Mouse (Mus musculus) midbrain, embryonic 12.5 days (tissue): ENCODE measurements around the gene Hspa12b. TPM values are rescaled to one million over a fixed set of nuclear protein-coding genes. Genes with fewer than 3 reads are reported as not detected.
"Not testable (repeated sequence)": the region's sequence is repeated elsewhere in the genome, so short reads cannot be mapped to it uniquely, and the experiment has no call there.

Experiments used
- ATAC-seq: fragments of 200-750 bp; cut with Nextera tagmentation; 2 replicates; pipeline ENCODE4 v1.8.0; 2017; ENCODE audit warnings: low read depth, moderate TSS enrichment, moderate library complexity; ENCODE audit not compliant: low FRiP score
- H3K27ac ChIP-seq: fragments of 300-500 bp; sonication (generic); replicated peaks from 2 replicates; pipeline ENCODE4 v1.5.1; 2016; ENCODE audit warnings: mild to moderate bottlenecking
- H3K27me3 ChIP-seq: fragments of 300-500 bp; sonication (generic); 2 replicates; pipeline ENCODE4 v1.6.1; 2016; ENCODE audit warnings: mild to moderate bottlenecking
- H3K36me3 ChIP-seq: fragments of 300-500 bp; sonication (generic); 2 replicates; pipeline ENCODE4 v1.6.1; 2016
- H3K4me1 ChIP-seq: fragments of 300-500 bp; sonication (generic); 2 replicates; pipeline ENCODE4 v1.6.1; 2016
- H3K4me2 ChIP-seq: fragments of 300-500 bp; sonication (generic); replicated peaks from 2 replicates; pipeline ENCODE4 v1.6.1; 2016; ENCODE audit warnings: mild to moderate bottlenecking, moderate library complexity
- H3K4me3 ChIP-seq: fragments of 300-500 bp; sonication (generic); 2 replicates; pipeline ENCODE4 v1.5.1; 2016; ENCODE audit warnings: mild to moderate bottlenecking
- H3K9ac ChIP-seq: fragments of 300-500 bp; sonication (generic); replicated peaks from 2 replicates; pipeline ENCODE4 v1.6.1; 2016; ENCODE audit warnings: mild to moderate bottlenecking, moderate library complexity
- H3K9me3 ChIP-seq: fragments of 300-500 bp; sonication (generic); 2 replicates; pipeline ENCODE4 v1.6.1; 2016; ENCODE audit warnings: mild to moderate bottlenecking
- WGBS: fragments of 180-500 bp; shearing (Covaris S2); methylation state at CpG from one replicate; pipeline ENCODE4 v1.1.7; 2016; 5-methylcytosine and 5-hydroxymethylcytosine counted together
- polyA plus RNA-seq: library from polyadenylated mRNA; unstranded; fragments of >200 nt; fragmentation: Nextera tagmentation; extraction: Ambion mirVana; gene quantifications from 2 replicates; pipeline ENCODE4 v1.2.1, GENCODE M21; 2016

The Hspa12b gene
- polyA plus RNA-seq, 1 experiment from 2014 or later, result 7.6 TPM

GRCm38 (mm10) chr2:131104021-131104420, 23.1 kb upstream of the Hspa12b start:
- Histone ChIP-seq H3K27me3 (no peaks in the 10 kb centered on the region; the same call in 1 of the 2 replicates), H3K36me3 (no peaks in the 10 kb centered on the region), H3K4me2 (no peak overlapping the region), H3K9ac (no peak overlapping the region), H3K9me3 (no peaks in the 10 kb centered on the region), H3K4me1 (no peaks in the 10 kb centered on the region), H3K27ac (no peak overlapping the region), H3K4me3 (no peak overlapping the region)
- no peak for ATAC-seq
- 91% methylated on average over 4 of the region's 4 CpGs for WGBS

- not testable (repeated sequence) for H3K27ac ChIP-seq, H3K27me3 ChIP-seq, ATAC-seq, H3K9ac ChIP-seq, H3K4me1 ChIP-seq, H3K4me3 ChIP-seq, H3K9me3 ChIP-seq, H3K36me3 ChIP-seq, H3K4me2 ChIP-seq
- WGBS, result 72% methylated on average over 4 of the region's 4 CpGs
Observed at GRCm38 (mm10) chr2:131105061-131105460, 22.0 kb upstream of the Hspa12b start.

- no peaks in the 10 kb centered on the region for H3K9me3 ChIP-seq
- 91% methylated on average over 5 of the region's 5 CpGs for WGBS
- no peaks in the 10 kb centered on the region; the same call in 1 of the 2 replicates for H3K27me3 ChIP-seq
- no peaks in the 10 kb centered on the region for H3K36me3 ChIP-seq
- no peak overlapping the region for H3K27ac ChIP-seq
- no peak overlapping the region for H3K4me2 ChIP-seq
- no peak overlapping the region for H3K4me3 ChIP-seq
- H3K4me1 ChIP-seq, result no peaks in the 10 kb centered on the region
- no peak overlapping the region for H3K9ac ChIP-seq
- ATAC-seq, result no peak
Observed at GRCm38 (mm10) chr2:131105989-131106388, 21.1 kb upstream of the Hspa12b start.

- H3K9ac ChIP-seq, result no peak overlapping the region
- ATAC-seq, result no peak
- H3K4me2 ChIP-seq, result no peak overlapping the region
- no peak overlapping the region for H3K4me3 ChIP-seq
- H3K36me3 ChIP-seq, result no peaks in the 10 kb centered on the region
- WGBS, result 75% methylated on average over 2 of the region's 2 CpGs
- H3K4me1 ChIP-seq, result no peaks in the 10 kb centered on the region
- H3K9me3 ChIP-seq, result no peaks in the 10 kb centered on the region
- H3K27me3 ChIP-seq, result no peaks in the 10 kb centered on the region
- H3K27ac ChIP-seq, result no peak overlapping the region
Observed at GRCm38 (mm10) chr2:131118968-131119574, 8.0 kb upstream of the Hspa12b start.

- H3K9me3 ChIP-seq, result no peaks in the 10 kb centered on the region
- ATAC-seq, result no peak
Observed at GRCm38 (mm10) chr2:131124166-131124565, 2.9 kb upstream of the Hspa12b start.

GRCm38 (mm10) chr2:131125157-131125963, 1.7 kb upstream of the Hspa12b start:
- Histone ChIP-seq H3K9me3 (no peaks in the 10 kb centered on the region), H3K27ac (no peak overlapping the region), H3K4me3 (no peak overlapping the region), H3K9ac (no peak overlapping the region), H3K27me3 (peaks cover 26% of the 10 kb centered on the region), H3K36me3 (no peaks in the 10 kb centered on the region), H3K4me2 (no peak overlapping the region), H3K4me1 (peaks cover 18% of the 10 kb centered on the region)
- WGBS, result 88% methylated on average over 9 of the region's 9 CpGs
- ATAC-seq, result no peak

More at GRCm38 (mm10) chr2:131124166-131124565, 2.9 kb upstream of the Hspa12b start:
- H3K9ac ChIP-seq, result no peak overlapping the region
- H3K4me2 ChIP-seq, result no peak overlapping the region
- H3K36me3 ChIP-seq, result no peaks in the 10 kb centered on the region
- 82% methylated on average over 3 of the region's 3 CpGs for WGBS
- no peak overlapping the region for H3K4me3 ChIP-seq
- peaks cover 18% of the 10 kb centered on the region for H3K4me1 ChIP-seq
- no peak overlapping the region for H3K27ac ChIP-seq
- H3K27me3 ChIP-seq, result peaks cover 26% of the 10 kb centered on the region

- H3K36me3 ChIP-seq, result no peaks in the 10 kb centered on the region
- H3K27ac ChIP-seq, result no peak overlapping the region
- no peak overlapping the region for H3K4me3 ChIP-seq
- peak; percentile 21; the same call in 1 of the 2 replicates for ATAC-seq
- no peak overlapping the region for H3K9ac ChIP-seq
- H3K4me2 ChIP-seq, result no peak overlapping the region; the same call in 1 of the 2 replicates
- H3K4me1 ChIP-seq, result peaks cover 18% of the 10 kb centered on the region
- 44% methylated on average over 9 of the region's 9 CpGs for WGBS
- no peaks in the 10 kb centered on the region for H3K9me3 ChIP-seq
- peaks cover 26% of the 10 kb centered on the region for H3K27me3 ChIP-seq
Observed at GRCm38 (mm10) chr2:131125964-131126815, 890 bp upstream of the Hspa12b start.

GRCm38 (mm10) chr2:131128211-131128610, 1.1 kb downstream of the Hspa12b start:
- Histone ChIP-seq H3K4me1 (peaks cover 18% of the 10 kb centered on the region), H3K27me3 (peaks cover 26% of the 10 kb centered on the region), H3K4me2 (peak overlapping the region; percentile 76), H3K9ac (no peak overlapping the region), H3K9me3 (no peaks in the 10 kb centered on the region), H3K4me3 (0 out of 2 replicates have a peak overlapping the region, but pooled peaks have one; percentile 42), H3K36me3 (no peaks in the 10 kb centered on the region), H3K27ac (no peak overlapping the region)
- no peak for ATAC-seq
- 87% methylated on average over 5 of the region's 5 CpGs for WGBS

- Histone ChIP-seq H3K27ac (no peak overlapping the region), H3K9ac (no peak overlapping the region), H3K4me3 (no peak overlapping the region), H3K36me3 (no peaks in the 10 kb centered on the region), H3K4me1 (peaks cover 18% of the 10 kb centered on the region), H3K4me2 (no peak overlapping the region), H3K27me3 (peaks cover 26% of the 10 kb centered on the region), H3K9me3 (no peaks in the 10 kb centered on the region)
- WGBS, result 80% methylated on average over 3 of the region's 3 CpGs
- no peak for ATAC-seq
Observed at GRCm38 (mm10) chr2:131128636-131129157, 1.6 kb downstream of the Hspa12b start.

- H3K4me1 ChIP-seq, result peaks cover 18% of the 10 kb centered on the region
- no peak overlapping the region for H3K27ac ChIP-seq
- no peak overlapping the region for H3K9ac ChIP-seq
- H3K9me3 ChIP-seq, result no peaks in the 10 kb centered on the region
- no peak overlapping the region for H3K4me3 ChIP-seq
- no peak for ATAC-seq
- H3K36me3 ChIP-seq, result no peaks in the 10 kb centered on the region
- H3K27me3 ChIP-seq, result peaks cover 23% of the 10 kb centered on the region
- WGBS, result 84% methylated on average over 5 of the region's 5 CpGs
- H3K4me2 ChIP-seq, result no peak overlapping the region
Observed at GRCm38 (mm10) chr2:131129836-131130235, 2.8 kb downstream of the Hspa12b start.

- H3K27ac ChIP-seq, result no peak overlapping the region
- no peak for ATAC-seq
- no peak overlapping the region for H3K4me2 ChIP-seq
- H3K36me3 ChIP-seq, result no peaks in the 10 kb centered on the region
- WGBS, result 95% methylated on average over 2 of the region's 2 CpGs
- no peaks in the 10 kb centered on the region for H3K9me3 ChIP-seq
- H3K9ac ChIP-seq, result no peak overlapping the region
- peaks cover 16% of the 10 kb centered on the region for H3K27me3 ChIP-seq
- peaks cover 18% of the 10 kb centered on the region for H3K4me1 ChIP-seq
- H3K4me3 ChIP-seq, result no peak overlapping the region
Observed at GRCm38 (mm10) chr2:131130849-131131248, 3.8 kb downstream of the Hspa12b start.
